Mouse (Mus musculus) cerebellum, adult 2 months (tissue): Measurements from ENCODE around the gene Setd1a.

Experiments used
- CTCF ChIP-seq: fragments of 200-500 bp; IDR thresholded peaks from 2 replicates; pipeline ENCODE4 v1.5.1; 2011; ENCODE audit warnings: low read depth, mild to moderate bottlenecking, control low read depth, low read length, moderate library complexity, borderline replicate concordance; ENCODE audit not compliant: insufficient read depth
- POLR2A ChIP-seq: fragments of 200-500 bp; IDR thresholded peaks from 2 replicates; pipeline ENCODE4 v1.6.1; 2011; ENCODE audit warnings: low read length, control low read depth, borderline replicate concordance; ENCODE audit not compliant: insufficient read depth

DNA sequence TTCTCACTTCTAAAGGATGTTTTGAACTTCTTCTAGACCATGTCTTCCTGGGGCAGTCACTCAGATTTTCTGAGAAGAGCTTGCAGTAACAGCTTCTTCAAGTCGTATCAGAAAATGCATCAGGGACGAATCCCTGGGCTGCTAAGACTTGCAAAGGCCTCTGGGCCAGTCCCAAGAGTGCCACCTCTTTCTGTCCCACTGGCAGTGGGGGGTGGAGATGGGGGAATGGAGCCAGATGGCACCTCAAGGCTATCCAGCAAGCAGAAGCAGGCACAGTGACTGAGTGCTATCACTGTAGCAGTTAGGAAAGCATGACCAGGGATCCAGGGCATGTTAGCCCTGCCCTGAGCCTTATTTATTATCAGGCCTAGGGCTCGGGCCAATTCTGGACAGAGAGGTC, 35.8 kb downstream of the Setd1a start:
- no peak for TF ChIP-seq POLR2A
- TF ChIP-seq CTCF, result no peak
